Comparison of ENCODE assay signal across 8 mouse cellular contexts in genomic region chr6:134454093-134454492, GRCm38 (mm10). TPM values are rescaled to one million over a fixed set of nuclear protein-coding genes. Genes with fewer than 3 reads are reported as not detected.
DNase-seq lines count a peak whose midpoint lies in the region; ATAC-seq and TF ChIP-seq lines count a peak whose summit lies in the region.
"Had no signal": no experiment of that assay in that cellular context is flagged by ENCODE, and none has a peak within 500 bp of the region (broad histone marks: within the 10 kb centered on the region; RNA-seq: fewer than 3 reads in every experiment).

No protein-coding gene starts in this region.

- intact Hi-C loops in left cerebral cortex, adult 2 months (cut with DNase I): no loop called here

- peak; percentile 46 for TF ChIP-seq CTCF in left cerebral cortex, adult 2 months (IDR thresholded peaks at IDR 0.05)
- TF ChIP-seq CTCF in stomach, postnatal 0 days (IDR thresholded peaks at IDR 0.05; ENCODE audit: low read depth): peak; percentile 72

- H3K4me2 ChIP-seq in stomach, postnatal 0 days (replicated peaks; ENCODE audit: low read depth): no peak overlapping the region

- H3K9ac ChIP-seq in stomach, postnatal 0 days (ENCODE audit: low read length): no peak overlapping the region

- no peaks in the 10 kb centered on the region for H3K27me3 ChIP-seq in stomach, postnatal 0 days (ENCODE audit: control insufficient read depth, insufficient read depth, low read length)

- no peaks in the 10 kb centered on the region for H3K9me3 ChIP-seq in stomach, postnatal 0 days (ENCODE audit: control insufficient read depth, low read length)

- DNase-seq in left cerebral cortex, adult 2 months (ENCODE audit: extremely low spot score in 1 of 2, low spot score in 2 of 2): no peak
- no peak for DNase-seq in left cerebral cortex, adult 18-20 months (ENCODE audit: low spot score in 2 of 2)
- DNase-seq in ZHBTc4 (ENCODE audit: low read depth, low spot score) (peak; percentile 65), liver (peak; percentile 32)
- DNase-seq in stomach, postnatal 0 days (ENCODE audit: low spot score): no peak
- no peak for DNase-seq in left cerebral cortex, adult 11 months (ENCODE audit: low spot score)
- no peak for DNase-seq in cerebellum, adult 11-12 months

- no peak for TF ChIP-seq EP300 in stomach, postnatal 0 days (optimal IDR thresholded peaks at IDR 0.05)

- peaks cover 46% of the 10 kb centered on the region for H3K36me3 ChIP-seq in stomach, postnatal 0 days (ENCODE audit: control insufficient read depth, insufficient read depth, low read length)

- no peak overlapping the region for H3K4me3 ChIP-seq in left cerebral cortex, adult 2 months
- H3K4me3 ChIP-seq in stomach, postnatal 0 days (ENCODE audit: low read depth, low read length): no peak overlapping the region

- WGBS in stomach, postnatal 0 days: 92% methylated on average over 1 of the region's 1 CpGs

- H3K27ac ChIP-seq in left cerebral cortex, adult 2 months: no peak overlapping the region
- no peak overlapping the region for H3K27ac ChIP-seq in stomach, postnatal 0 days (replicated peaks)

- H3K4me1 ChIP-seq in stomach, postnatal 0 days (replicated peaks; ENCODE audit: control insufficient read depth, insufficient read depth): no peaks in the 10 kb centered on the region

- no peak for ATAC-seq in stomach, postnatal 0 days (ENCODE audit: low FRiP score, low TSS enrichment)

RNA-seq across cellular contexts. Expression of gene Bcl2l14, which starts 58.0 kb away (rescaled TPM):
- not detected for total RNA-seq in left cerebral cortex, adult 2 months (2021)
- not detected for total RNA-seq in left cerebral cortex, adult 18-20 months (2021)
- polyA plus RNA-seq in stomach, postnatal 0 days (2015; fragmentation: Nextera tagmentation; extraction: Ambion mirVana): 27.4 and 29.6 TPM in 2 replicates
- total RNA-seq: layer of hippocampus, postnatal 10 days had no signal

Comparison
In these comparisons a context has a peak if more than half of its experiments do, and no peak if none do; other contexts are left out.
1. DNase-seq: peak in ZHBTc4 (single experiment) and liver (single experiment); none in left cerebral cortex, adult 2 months (0 of 2), left cerebral cortex, adult 18-20 months (0 of 2), stomach, postnatal 0 days (single experiment), left cerebral cortex, adult 11 months (single experiment) and cerebellum, adult 11-12 months (single experiment).